Mouse (Mus musculus): ENCODE data around the gene Dgat2.

DNA sequence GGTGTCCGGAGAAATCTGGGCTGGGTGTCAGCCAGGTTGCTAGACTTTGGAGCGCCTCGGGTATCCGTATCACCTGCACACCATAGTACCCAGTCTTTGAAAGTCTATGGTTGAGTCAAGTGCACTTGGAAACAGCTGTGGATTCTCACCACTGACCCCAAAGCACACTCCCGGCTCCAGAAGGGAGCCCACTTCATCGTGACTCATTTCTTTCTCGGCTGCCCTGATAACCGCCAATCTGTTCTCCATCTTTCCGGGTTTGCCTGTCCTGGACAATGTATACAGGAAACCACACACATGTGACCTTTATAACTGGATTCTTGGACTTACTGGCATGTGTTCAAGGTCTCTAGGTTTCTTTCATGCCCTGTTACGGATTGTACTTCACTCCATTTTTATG, 44.1 kb upstream of the Dgat2 start:
- TF ChIP-seq POLR2A (IDR thresholded peaks at IDR 0.05; ENCODE audit: borderline replicate concordance, extremely low read depth, insufficient read depth, insufficient read length, poor library complexity, severe bottlenecking) (no peak), CTCF (IDR thresholded peaks at IDR 0.05; ENCODE audit: borderline replicate concordance, extremely low read depth, insufficient read depth, insufficient read length) (no peak)

Data from brain, embryonic 14.5 days (tissue).